Mouse (Mus musculus) retina, embryonic 14.5 days (tissue): Measurements from ENCODE around the gene Epm2a.

Experiments
- DNase-seq: peaks from one replicate; pipeline ENCODE4 v3.0.0-alpha.2; 2015; ENCODE audit warnings: low spot score

The Epm2a gene

DNA sequence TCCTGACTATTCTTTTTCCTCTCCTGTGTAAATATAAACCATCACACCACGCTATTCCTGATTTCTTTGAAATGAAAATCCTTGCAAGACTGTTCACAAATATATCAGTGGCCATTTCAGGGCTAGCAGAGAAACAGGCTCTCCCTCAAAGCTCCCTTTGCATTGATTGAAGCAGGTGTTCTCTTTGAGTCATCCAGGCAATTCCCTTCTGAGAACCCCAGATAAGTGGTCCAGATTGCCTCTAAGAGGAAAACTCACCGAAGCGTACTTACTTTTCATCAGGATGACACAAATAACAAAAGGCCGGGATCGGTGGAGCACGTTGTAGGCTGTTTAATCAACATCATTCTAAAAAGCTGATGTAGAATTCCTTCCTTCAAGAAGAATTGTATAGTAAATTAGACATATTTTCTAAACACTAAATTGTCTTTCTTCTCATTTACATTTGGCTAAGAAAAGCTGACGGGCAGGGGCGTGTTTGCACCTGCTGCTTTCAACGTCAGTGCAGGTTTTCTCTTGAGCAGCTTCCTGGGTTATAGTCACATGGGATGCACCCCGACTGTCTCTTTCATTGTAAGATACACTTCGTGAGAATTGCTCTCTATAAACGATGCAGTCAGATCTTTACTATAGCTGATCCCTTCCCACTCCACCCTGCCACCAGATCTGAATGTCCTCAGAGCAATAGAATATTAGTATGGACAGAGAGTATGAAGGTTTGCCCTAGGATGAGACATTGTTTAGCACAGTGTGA lies 86.0 kb downstream of the Epm2a start:
- DNase-seq = peak; percentile 59

DNA sequence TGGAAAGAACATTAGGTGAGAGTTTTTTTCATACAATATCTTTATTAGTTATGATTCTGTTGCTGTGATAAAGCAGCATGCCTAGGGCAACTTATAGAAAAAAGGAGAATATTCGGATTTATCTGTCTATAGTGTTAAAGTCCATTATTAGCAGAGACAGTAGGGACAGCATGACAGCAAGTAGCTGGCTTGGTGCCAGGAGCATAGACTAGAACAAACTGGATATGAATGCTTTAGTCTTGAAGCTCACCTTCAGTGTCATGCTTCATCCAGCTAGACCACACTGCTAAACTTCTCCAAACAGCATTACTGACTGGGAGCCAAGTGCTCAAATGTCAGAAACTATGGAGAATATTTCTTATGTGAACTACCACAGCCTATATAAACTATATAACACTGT lies 93.8 kb downstream of the Epm2a start:
- peak; percentile 30 for DNase-seq

DNA sequence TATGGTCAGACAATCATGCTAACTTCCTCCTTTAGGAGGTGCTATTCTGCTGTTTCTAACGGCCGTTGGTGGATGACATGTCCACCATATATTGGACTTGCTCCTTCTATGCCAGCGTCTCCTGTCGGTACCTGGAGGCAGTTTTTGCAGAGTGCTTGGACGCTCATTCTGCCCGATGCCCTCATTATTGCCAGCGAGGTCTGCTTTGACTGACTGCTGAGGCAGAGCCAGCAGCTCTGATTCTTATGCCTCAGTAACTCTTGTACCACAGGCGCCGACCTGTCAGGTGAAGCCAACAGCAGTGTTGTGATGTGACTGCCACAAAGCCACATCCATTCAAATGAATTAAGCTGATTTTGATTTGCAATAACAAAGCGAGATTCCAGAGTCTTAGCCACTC lies 95.3 kb downstream of the Epm2a start:
- peak; percentile 64 for DNase-seq

DNA sequence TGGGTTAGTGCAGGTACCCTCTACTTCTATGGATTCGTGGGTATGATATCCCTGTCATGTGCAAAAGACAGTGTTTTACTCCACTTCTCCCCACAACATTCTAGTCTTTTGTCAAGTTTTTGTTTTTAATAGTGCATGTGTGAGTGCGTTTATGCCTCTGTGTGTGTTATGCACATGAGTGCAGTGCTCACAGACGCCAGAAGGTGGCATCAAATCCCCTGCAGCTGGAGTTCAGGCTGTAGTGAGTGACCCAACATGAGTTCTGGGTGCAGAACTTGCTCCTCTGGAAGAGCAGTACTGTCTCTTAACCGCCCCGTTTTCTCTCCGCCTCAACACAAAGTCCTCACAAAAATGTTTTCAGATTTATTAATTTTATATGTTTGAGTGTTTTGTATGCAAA lies 96.1 kb downstream of the Epm2a start:
- no peak for DNase-seq

DNA sequence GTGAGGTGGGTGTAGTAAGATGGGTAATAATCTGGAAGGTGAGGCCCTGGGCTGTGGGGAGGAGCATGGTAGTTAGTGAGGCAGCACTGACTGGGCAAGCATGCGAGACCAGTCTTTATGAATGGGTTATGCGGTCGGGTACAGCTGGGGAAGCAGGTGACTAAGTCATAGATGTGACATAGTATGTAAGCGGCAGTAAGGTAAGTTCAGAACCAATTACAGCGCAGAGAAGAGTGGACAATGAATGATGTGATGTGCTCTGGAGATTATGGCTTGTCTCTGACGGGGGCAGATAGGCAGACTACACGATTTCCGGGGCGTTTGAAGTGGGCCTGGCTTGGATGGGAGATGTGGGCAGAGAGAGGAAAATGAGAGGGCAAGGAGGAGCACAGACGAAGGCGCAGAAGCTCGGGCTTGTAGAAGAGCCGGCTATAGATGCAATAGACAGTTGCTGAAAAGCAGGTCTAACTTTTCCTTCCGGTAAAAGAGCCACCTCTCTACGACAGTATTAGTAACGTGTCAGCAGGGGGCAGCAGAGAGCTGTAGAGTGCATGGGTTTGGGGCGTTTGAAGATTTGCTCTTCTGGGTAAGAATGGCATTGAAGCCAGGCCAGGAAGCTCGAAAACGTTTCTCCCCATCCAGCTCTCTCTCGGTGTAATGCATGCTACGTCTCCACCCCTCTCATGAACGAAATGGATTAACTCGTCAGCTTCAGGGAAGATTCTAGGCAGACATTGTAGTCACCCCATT lies 106.5 kb downstream of the Epm2a start:
- DNase-seq = peak; percentile 94

DNA sequence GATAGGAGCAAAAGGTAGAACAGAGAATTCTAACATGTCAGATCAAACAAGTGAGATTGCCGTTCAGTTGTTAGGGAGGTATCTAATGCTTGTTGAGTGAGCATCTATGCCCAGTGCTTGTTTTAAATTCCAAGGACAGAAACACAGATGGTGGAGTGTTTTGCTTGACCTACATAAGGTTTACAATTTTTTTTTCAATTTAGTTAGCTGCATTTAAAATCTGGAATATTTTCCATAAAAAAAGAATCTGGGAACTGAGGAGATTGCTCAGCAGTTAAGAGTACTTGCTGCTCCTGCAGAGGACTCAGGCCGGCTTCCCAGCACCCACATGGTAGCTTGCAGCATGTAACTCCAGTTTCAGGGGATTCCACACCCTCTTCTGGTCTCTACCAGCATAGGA lies 109.3 kb downstream of the Epm2a start:
- no peak for DNase-seq

- no peak for DNase-seq
Measured at GRCm38 (mm10) chr10:11457445-11457844, 114.2 kb downstream of the Epm2a start.

DNA sequence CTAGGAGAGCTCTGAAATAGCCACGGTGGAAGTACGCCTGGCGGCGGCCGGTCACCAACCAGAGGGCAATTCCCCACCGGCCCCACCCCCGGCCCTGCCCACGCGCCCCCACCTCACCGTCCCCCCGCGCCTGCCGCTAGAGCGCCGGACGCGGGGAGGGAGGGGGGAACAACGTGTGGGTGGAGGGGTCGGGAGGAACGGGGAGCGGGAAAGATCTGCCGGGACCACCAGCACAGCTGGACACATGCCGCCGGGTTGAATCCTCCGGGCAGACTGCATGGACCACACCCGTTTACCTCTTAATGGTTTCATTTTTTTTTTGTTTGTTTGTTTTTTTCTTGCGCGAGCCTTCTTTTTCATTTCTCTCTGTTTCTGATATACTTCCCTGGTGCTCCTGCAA lies 148.8 kb downstream of the Epm2a start:
- peak; percentile 47 for DNase-seq
